Mouse (Mus musculus): ENCODE measurements around the gene Ctf1. TPM values are rescaled to one million over a fixed set of nuclear protein-coding genes. Genes with fewer than 3 reads are reported as not detected.

Ctf1 gene
- polyA plus RNA-seq, 1 experiment from 2014 or later = 20.1 TPM

DNA sequence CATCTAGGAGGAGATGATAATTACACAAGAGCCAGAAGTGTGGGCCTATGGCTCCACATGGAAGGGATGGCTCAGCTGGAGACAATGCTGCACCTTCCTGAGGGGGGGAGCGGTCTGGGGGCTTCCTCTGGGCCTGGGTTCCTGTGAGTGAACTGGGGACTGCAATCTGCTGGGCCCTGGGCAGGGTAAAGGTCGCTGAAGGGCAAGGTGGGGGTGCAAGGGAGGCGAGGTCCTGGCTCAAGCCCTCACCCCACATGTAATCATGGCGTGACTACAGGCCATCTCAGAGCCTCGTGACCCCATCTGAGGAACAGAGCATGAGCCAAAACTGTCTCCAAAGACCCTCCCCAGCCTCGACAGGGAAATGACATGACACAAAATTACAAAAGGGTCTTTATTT, 7.9 kb upstream of the Ctf1 start:
- 85% methylated on average over 6 of the region's 6 CpGs for WGBS
- ATAC-seq (ENCODE audit: insufficient number of reproducible peaks, insufficient read depth, low FRiP score, low read depth) = no peak
- H3K36me3 ChIP-seq (ENCODE audit: control insufficient read depth, insufficient read depth, low read length) = peaks cover 39% of the 10 kb centered on the region
- peaks cover 13% of the 10 kb centered on the region for H3K4me1 ChIP-seq (ENCODE audit: control insufficient read depth, insufficient read depth, low read length)
- no peak overlapping the region for H3K27ac ChIP-seq (ENCODE audit: low read length)
- no peaks in the 10 kb centered on the region for H3K9me3 ChIP-seq (ENCODE audit: control insufficient read depth, low read depth, low read length)
- H3K4me2 ChIP-seq (replicated peaks; ENCODE audit: low read depth, low read length) = no peak overlapping the region
- no peaks in the 10 kb centered on the region for H3K27me3 ChIP-seq (ENCODE audit: control insufficient read depth, insufficient read depth, low read length)
- no peak overlapping the region for H3K9ac ChIP-seq (replicated peaks; ENCODE audit: low read depth, low read length)
- no peak overlapping the region for H3K4me3 ChIP-seq (ENCODE audit: low read depth, low read length)

DNA sequence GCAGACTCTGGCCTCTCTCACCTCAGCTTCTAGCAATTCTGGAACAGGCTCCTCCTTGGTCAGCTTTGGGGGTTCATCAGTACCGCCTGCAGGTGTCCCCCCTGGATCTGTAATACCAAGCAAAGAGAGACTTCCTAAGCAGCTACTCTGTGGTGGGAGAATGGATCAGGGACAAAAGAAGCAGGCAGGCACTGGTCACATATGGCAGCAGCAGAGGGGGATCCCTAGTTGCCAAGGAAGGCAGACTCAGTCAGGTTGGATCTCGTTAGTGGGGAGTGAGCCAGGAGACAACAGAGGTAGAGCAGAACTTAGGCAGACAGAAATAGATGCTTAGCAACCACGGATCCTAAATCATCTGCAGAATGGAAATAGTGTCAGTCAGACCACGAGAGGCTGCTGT, 6.8 kb upstream of the Ctf1 start:
- H3K4me3 ChIP-seq (ENCODE audit: low read depth, low read length) = no peak overlapping the region
- no peak for ATAC-seq (ENCODE audit: insufficient number of reproducible peaks, insufficient read depth, low FRiP score, low read depth)
- H3K27me3 ChIP-seq (ENCODE audit: control insufficient read depth, insufficient read depth, low read length) = no peaks in the 10 kb centered on the region
- H3K9ac ChIP-seq (replicated peaks; ENCODE audit: low read depth, low read length) = no peak overlapping the region
- H3K4me2 ChIP-seq (replicated peaks; ENCODE audit: low read depth, low read length) = no peak overlapping the region
- no peak overlapping the region for H3K27ac ChIP-seq (ENCODE audit: low read length)
- H3K4me1 ChIP-seq (ENCODE audit: control insufficient read depth, insufficient read depth, low read length) = peaks cover 13% of the 10 kb centered on the region
- H3K36me3 ChIP-seq (ENCODE audit: control insufficient read depth, insufficient read depth, low read length) = peaks cover 34% of the 10 kb centered on the region
- H3K9me3 ChIP-seq (ENCODE audit: control insufficient read depth, low read depth, low read length) = no peaks in the 10 kb centered on the region
- WGBS = 70% methylated on average over 4 of the region's 4 CpGs

DNA sequence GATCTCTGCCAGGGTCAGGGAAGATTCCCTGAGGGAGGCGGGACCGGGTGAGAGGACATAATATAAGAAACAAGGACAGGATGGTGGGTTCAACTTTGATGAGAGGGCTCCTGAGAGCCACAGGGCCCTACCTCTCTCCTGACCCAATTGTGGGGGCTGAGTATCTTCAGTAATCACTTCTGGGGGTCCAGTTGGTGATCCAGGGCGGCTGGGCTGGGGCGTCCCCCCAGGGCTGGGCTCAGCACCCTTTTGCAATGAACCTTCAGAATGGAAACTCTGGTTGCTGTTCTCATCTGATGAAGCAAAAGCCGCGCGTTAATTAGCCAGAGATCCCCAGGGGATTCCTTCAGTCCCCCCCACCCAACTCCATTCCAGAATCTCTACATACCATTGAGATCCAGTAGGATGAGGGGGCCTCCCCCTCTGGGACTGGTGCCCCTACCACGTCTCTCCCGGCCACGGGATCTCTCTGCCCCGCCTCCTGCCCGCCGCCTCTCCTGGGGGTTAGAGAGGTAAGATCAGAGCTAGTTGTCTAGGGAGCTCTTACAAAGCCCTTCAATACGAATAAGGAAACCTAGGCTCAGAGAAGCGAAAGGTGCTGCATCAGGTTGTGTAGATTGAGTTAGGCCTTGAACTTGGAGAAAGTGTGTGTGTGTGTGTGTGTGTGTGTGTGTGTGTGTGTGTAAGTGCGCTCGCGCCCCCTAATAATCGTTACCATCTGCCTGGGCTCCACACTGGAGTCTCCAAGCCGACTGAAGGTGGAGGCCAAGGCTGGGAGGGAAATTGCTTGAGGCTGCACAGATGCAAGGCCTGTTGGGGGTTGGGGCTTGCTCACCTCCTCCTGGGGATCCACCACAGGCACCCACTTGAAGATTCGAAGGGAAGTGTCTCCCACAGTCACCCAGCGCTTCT, 5.2 kb upstream of the Ctf1 start:
- peak overlapping the region; percentile 74 for H3K4me2 ChIP-seq (replicated peaks; ENCODE audit: low read depth, low read length)
- 24% methylated on average over 22 of the region's 22 CpGs for WGBS
- H3K27ac ChIP-seq (ENCODE audit: low read length) = peak overlapping the region; percentile 99
- no peaks in the 10 kb centered on the region for H3K9me3 ChIP-seq (ENCODE audit: control insufficient read depth, low read depth, low read length)
- no peak for ATAC-seq (ENCODE audit: insufficient number of reproducible peaks, insufficient read depth, low FRiP score, low read depth)
- peak overlapping the region; percentile 71 for H3K4me3 ChIP-seq (ENCODE audit: low read depth, low read length)
- peaks cover 23% of the 10 kb centered on the region for H3K36me3 ChIP-seq (ENCODE audit: control insufficient read depth, insufficient read depth, low read length)
- H3K4me1 ChIP-seq (ENCODE audit: control insufficient read depth, insufficient read depth, low read length) = peaks cover 24% of the 10 kb centered on the region
- H3K9ac ChIP-seq (replicated peaks; ENCODE audit: low read depth, low read length) = peak overlapping the region; percentile 81; the same call in 1 of the 2 replicates
- no peaks in the 10 kb centered on the region for H3K27me3 ChIP-seq (ENCODE audit: control insufficient read depth, insufficient read depth, low read length)

DNA sequence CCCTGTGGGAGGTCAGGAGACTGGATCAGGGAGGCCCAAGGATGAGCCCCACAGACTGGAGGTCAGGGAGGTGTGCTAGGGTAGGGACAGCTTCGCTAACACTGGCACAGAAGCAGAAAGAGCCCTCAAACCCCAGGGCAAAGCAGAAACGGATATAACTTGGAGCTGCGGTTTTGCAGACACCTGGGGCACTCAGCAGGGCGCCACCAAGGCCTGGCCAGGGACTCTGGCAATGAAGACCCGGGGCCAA, 4.7 kb upstream of the Ctf1 start:
- 2% methylated on average over 5 of the region's 5 CpGs for WGBS
- peak overlapping the region; percentile 74 for H3K4me2 ChIP-seq (replicated peaks; ENCODE audit: low read depth, low read length)
- peaks cover 23% of the 10 kb centered on the region for H3K36me3 ChIP-seq (ENCODE audit: control insufficient read depth, insufficient read depth, low read length)
- H3K4me3 ChIP-seq (ENCODE audit: low read depth, low read length) = peak overlapping the region; percentile 71
- H3K4me1 ChIP-seq (ENCODE audit: control insufficient read depth, insufficient read depth, low read length) = peaks cover 24% of the 10 kb centered on the region
- ATAC-seq (ENCODE audit: insufficient number of reproducible peaks, insufficient read depth, low FRiP score, low read depth) = no peak
- no peaks in the 10 kb centered on the region for H3K9me3 ChIP-seq (ENCODE audit: control insufficient read depth, low read depth, low read length)
- H3K27me3 ChIP-seq (ENCODE audit: control insufficient read depth, insufficient read depth, low read length) = no peaks in the 10 kb centered on the region
- peak overlapping the region; percentile 99 for H3K27ac ChIP-seq (ENCODE audit: low read length)
- peak overlapping the region; percentile 81 for H3K9ac ChIP-seq (replicated peaks; ENCODE audit: low read depth, low read length)

DNA sequence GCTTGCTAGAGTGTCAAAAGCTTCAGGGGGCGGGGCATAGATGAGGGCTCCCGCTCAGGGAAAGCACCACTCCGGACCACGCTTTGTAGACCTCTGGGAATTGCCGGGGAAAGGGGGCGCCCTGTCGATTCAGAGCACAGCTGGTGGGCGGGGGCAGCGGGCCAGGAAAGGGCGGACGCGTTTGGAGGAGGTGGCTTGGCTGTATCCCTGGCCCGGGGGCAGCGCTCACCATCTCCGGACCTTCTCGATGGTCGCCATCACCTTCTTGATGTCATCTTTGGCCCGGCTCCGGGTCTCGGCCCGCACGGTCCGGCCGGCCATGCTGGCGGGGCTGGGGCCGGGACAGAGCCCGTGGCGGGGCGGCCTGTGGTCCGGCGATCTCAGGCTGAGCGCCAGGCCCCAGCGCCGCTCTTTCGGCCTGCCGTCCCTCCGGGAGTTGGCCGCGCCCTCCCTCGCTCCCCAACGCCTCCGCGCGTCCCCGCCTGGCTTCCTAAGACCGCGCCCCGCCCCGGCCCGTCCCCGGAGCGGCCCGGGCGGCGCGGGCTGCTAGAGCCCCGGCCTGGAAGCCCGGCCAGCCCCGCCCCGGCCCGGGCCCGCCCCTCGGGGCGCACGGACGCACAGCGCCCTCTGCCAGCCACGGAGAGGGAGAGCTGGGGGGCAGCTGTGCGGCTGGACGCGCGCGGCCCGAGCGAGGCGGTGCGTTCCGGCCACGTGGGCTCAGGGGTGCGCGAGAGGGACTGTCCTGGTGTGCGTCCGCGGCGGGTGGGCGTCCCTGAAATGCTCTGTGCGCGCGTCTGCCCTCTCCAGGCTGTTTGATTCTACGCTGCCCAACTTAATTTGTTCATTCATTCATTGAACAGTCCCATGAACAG, 4.1 kb upstream of the Ctf1 start, which contains the start of gene Bcl7c:
Gene Bcl7c, minus strand, starts transcription at position 727 of the 872 bp plus-strand sequence.
- peaks cover 24% of the 10 kb centered on the region for H3K4me1 ChIP-seq (ENCODE audit: control insufficient read depth, insufficient read depth, low read length)

DNA sequence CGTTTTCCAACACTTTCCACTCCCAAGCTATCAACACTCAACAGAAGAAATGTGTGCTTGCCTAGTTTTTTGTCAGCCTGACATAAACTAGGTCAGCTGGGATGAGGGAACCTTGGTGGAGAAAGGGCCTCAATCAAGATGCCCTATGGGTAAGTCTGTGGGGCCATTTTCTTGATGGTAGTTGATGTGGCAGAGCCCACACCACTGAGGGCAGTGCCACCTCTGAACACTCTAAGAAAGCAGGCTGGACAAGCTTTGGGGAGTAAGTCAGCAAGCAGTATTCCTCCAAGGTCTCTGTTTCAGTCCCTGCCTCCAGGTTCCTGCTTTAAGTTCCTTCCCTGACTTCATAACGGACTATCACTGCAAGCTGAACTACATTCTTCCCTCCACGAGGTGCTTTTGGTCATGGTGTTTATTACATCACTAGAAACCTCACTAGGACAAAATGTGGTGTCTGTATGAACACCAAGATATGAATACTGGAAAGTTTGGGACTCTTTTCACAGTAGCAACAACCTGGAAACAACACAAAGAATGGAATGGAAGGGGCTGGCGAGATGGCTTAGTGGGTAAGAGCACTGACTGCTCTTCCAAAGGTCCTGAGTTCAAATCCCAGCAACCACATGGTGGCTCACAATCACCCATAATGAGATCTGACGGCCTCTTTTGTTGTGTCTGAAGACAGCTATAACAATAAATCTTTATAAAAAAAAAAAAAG, 3.1 kb upstream of the Ctf1 start:
- Histone ChIP-seq H3K27me3 (ENCODE audit: control insufficient read depth, insufficient read depth, low read length) (no peaks in the 10 kb centered on the region), H3K4me3 (ENCODE audit: low read depth, low read length) (peak overlapping the region; percentile 71), H3K27ac (ENCODE audit: low read length) (peak overlapping the region; percentile 99), H3K9ac (replicated peaks; ENCODE audit: low read depth, low read length) (no peak overlapping the region), H3K4me1 (ENCODE audit: control insufficient read depth, insufficient read depth, low read length) (peaks cover 24% of the 10 kb centered on the region), H3K9me3 (ENCODE audit: control insufficient read depth, low read depth, low read length) (no peaks in the 10 kb centered on the region), H3K36me3 (ENCODE audit: control insufficient read depth, insufficient read depth, low read length) (peaks cover 20% of the 10 kb centered on the region), H3K4me2 (replicated peaks; ENCODE audit: low read depth, low read length) (peak overlapping the region; percentile 74)
- no peak for ATAC-seq (ENCODE audit: insufficient number of reproducible peaks, insufficient read depth, low FRiP score, low read depth)
- 66% methylated on average over 5 of the region's 5 CpGs for WGBS

More for the DNA sequence above, 4.1 kb upstream of the Ctf1 start, which contains the start of gene Bcl7c:
- H3K27me3 ChIP-seq (ENCODE audit: control insufficient read depth, insufficient read depth, low read length) = no peaks in the 10 kb centered on the region
- H3K9me3 ChIP-seq (ENCODE audit: control insufficient read depth, low read depth, low read length) = no peaks in the 10 kb centered on the region
- peak within 1 kb of the TSS; percentile 81 for H3K9ac ChIP-seq (replicated peaks; ENCODE audit: low read depth, low read length)
- H3K36me3 ChIP-seq (ENCODE audit: control insufficient read depth, insufficient read depth, low read length) = peaks cover 20% of the 10 kb centered on the region
- H3K27ac ChIP-seq (ENCODE audit: low read length) = peak within 1 kb of the TSS; percentile 99
- peak within 1 kb of the TSS; percentile 74 for H3K4me2 ChIP-seq (replicated peaks; ENCODE audit: low read depth, low read length)
- H3K4me3 ChIP-seq (ENCODE audit: low read depth, low read length) = peak within 1 kb of the TSS; percentile 71
- WGBS = under 1% methylated on average over 86 of the region's 90 CpGs
- peak; percentile 80 for ATAC-seq (ENCODE audit: insufficient number of reproducible peaks, insufficient read depth, low FRiP score, low read depth)

DNA sequence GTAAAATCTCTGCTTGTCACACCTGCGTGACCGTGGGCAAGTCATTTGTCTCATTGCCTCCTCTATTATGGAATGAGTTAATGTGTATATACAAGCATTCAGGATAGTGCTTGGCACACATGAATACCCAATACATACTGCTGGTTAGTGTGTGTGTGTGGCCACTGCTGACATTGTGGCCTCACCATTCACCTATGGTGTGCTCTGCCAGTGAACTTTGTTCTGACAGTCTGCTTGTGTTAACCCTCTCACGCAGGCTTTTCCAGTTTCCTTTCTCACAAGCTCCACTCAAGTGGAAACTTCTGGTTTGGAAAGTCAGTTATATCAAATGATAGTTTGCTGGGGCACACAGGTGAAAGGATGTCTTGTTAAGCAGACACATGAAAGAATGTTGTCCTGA, 1.5 kb upstream of the Ctf1 start:
- ATAC-seq (ENCODE audit: insufficient number of reproducible peaks, insufficient read depth, low FRiP score, low read depth) = no peak
- Histone ChIP-seq H3K27ac (ENCODE audit: low read length) (peak overlapping the region; percentile 93), H3K27me3 (ENCODE audit: control insufficient read depth, insufficient read depth, low read length) (no peaks in the 10 kb centered on the region), H3K9ac (replicated peaks; ENCODE audit: low read depth, low read length) (no peak overlapping the region), H3K4me2 (replicated peaks; ENCODE audit: low read depth, low read length) (no peak overlapping the region), H3K9me3 (ENCODE audit: control insufficient read depth, low read depth, low read length) (no peaks in the 10 kb centered on the region), H3K36me3 (ENCODE audit: control insufficient read depth, insufficient read depth, low read length) (peaks cover 9% of the 10 kb centered on the region), H3K4me3 (ENCODE audit: low read depth, low read length) (no peak overlapping the region), H3K4me1 (ENCODE audit: control insufficient read depth, insufficient read depth, low read length) (peaks cover 24% of the 10 kb centered on the region)
- 69% methylated on average over 3 of the region's 3 CpGs for WGBS

DNA sequence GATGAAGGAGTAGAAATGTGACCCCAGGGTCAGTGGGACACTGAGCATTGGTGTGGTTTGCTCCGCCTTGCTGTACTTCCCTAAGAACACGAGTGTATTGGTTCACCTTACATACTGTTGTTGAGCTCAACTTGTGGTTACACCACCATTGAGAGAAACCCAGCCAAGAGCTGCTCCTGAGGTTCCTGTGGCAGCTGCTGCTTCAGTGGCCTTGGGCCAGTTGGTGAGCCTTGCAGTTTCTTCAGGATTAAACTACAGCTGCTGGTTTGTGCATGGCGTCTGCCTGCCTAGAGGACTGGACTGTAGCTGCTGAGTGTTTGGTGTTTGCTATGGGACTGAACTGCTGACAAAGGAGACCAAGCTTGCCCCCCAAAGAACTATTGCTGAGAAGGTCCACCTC, 1.1 kb upstream of the Ctf1 start:
- Histone ChIP-seq H3K27me3 (ENCODE audit: control insufficient read depth, insufficient read depth, low read length) (no peaks in the 10 kb centered on the region), H3K27ac (ENCODE audit: low read length) (peak overlapping the region; percentile 93), H3K9me3 (ENCODE audit: control insufficient read depth, low read depth, low read length) (no peaks in the 10 kb centered on the region), H3K4me2 (replicated peaks; ENCODE audit: low read depth, low read length) (no peak overlapping the region), H3K4me3 (ENCODE audit: low read depth, low read length) (no peak overlapping the region), H3K4me1 (ENCODE audit: control insufficient read depth, insufficient read depth, low read length) (peaks cover 24% of the 10 kb centered on the region), H3K36me3 (ENCODE audit: control insufficient read depth, insufficient read depth, low read length) (peaks cover 5% of the 10 kb centered on the region), H3K9ac (replicated peaks; ENCODE audit: low read depth, low read length) (no peak overlapping the region)
- ATAC-seq (ENCODE audit: insufficient number of reproducible peaks, insufficient read depth, low FRiP score, low read depth) = no peak
- WGBS = 47% methylated on average over 3 of the region's 3 CpGs

All from stomach, embryonic 14.5 days (tissue).